Mouse (Mus musculus) layer of hippocampus, adult 18-20 months (tissue): ENCODE data around the gene Rpl11. TPM values are rescaled to one million over a fixed set of nuclear protein-coding genes. Genes with fewer than 3 reads are reported as not detected.

ENCODE experiments used
- DNase-seq, 2 experiments: peaks; one replicate each; pipeline ENCODE4 v3.0.0; 2022; ENCODE audit warnings: low spot score in 2 of 2
- total RNA-seq, 2 experiments: library from RNA; stranded (reverse); gene quantifications; 2 replicates each; pipeline ENCODE4 v1.2.3; 2021

Rpl11 gene
- total RNA-seq, 2 experiments from 2014 or later, result 306 to 330 TPM

DNA sequence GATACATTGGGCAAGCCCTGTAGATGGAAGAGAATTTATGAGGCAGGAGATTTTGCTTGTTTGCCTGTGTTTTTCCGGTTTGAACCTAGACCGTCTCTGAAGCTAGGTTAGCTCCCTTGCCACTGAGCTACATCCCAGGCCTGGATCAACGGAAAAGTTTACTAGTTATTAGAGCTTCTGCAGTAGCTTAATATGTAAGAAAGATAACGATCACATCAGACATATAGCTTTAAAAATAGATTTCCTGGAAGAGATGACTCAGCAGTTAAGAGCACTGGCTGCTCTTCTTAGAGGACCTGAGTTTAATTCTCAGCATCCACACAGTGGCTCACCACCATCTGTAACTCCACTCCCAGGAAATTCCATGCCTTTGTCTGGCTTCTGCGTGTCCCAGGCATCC is 24.5 kb downstream of the Rpl11 start:
- no peak for DNase-seq

DNA sequence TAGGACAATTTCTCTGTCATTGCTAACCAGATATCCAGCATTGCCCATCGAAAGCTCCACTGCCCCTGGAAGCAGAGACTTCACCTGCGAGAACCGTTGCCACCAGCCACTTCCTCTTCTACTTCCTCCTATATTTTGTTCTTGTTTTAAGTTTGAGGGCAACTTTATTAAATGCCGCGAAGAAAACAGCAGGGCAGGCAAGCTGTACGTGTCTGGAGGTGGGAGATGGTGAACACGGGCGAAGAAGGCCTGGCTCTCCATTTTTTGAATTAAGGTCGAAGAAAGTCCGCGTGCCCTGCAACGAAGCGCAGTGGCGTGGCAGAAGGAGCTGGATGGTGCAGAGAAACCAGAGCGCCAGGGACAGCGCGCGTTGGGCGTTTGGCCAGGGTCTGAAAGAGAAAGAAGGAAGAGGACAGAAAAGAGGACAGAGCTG is 25.1 kb downstream of the Rpl11 start:
- DNase-seq, result no peak

DNA sequence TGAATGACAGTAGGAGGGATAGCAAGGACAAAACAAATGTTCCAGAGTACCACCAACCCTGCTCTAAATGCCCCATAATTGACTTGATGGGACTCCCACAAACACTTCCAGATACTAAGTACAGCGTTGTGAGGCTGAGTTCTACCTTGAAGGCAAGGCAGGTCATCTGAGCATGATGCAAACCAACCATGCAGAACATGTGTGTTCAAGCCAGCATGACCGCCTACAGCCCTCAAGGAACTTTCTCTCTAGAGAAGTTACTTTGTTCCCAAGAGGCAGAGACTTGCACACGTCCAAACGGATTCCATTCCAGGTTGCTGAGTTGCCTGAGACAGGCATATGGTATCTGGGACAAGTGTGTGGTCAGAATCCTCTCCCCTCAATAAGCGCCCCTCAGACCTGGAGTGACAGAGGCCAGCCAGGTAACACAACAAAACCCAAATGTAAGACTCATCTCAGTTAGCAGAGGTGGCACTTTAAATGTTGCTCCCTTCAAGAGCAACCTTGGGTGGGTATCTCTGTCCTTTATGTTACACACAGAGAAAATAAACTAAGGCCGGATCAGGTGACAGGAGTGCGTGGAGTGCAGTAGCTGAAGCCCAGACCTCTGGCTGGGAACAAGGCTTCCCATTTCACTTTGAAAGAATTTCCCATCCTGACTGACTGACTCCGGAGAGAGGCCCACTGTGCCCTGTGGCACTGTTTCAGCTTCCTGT is 25.7 kb downstream of the Rpl11 start:
- no peak for DNase-seq

DNA sequence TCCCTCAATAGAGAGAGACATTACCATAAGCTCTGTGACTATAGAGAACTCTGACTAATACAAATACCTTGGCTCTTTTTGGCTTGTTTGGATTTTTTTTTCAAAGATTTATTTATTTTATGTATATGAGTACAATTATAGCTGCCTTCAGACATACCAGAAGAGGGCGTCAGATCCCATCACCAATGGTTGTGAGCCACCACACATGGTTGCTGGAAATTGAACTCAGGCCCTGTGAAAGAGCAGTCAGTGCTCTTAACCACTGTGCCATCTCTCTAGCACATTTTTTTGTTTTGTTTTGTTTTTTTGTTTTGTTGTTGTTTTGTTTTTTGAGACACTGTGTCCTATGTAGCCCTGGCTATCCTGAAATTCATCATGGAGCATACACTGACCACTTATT is 27.9 kb downstream of the Rpl11 start:
- no peak for DNase-seq

DNA sequence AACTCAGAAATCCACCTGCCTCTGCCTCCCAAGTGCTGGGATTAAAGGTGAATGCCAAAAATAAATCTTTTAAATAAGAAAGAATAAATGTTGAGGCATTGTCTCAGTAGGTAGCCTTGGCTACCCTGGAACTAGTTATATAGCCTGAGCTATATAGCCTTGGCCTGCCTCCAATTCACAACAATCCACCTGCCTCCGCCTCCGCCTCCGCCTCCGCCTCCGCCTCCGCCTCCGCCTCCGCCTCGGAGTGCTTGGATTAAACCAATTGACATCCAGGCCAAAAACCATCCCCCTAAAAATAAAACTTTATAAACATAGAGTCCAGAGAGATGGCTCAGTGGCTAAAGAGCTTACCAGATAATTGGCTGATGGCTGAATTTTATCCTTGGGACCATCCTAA is 30.3 kb downstream of the Rpl11 start:
- no peak for DNase-seq

DNA sequence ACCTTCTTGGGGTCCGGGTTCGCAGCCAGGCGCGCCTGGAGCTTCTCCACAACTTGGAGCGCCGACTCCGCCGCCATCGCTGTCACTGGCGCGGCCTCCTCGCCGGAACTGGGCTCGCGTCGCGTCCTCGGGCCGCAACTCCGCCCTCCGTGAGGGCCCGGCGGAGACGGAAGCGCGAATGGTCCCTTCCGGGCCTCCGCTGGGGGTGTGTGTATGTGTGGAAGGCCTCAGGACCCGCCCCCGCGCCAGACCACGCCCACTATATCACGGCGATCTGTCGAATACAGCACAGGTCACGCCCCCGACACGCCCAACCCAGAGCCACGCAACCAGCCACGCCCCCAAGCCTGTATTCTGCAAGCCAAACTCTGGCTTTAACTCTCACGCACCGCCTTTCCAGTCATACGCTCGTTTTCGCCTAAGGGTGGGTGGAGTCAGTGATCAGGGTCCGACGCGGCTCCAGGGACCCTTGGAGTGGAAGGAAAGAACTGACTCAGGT is 31.6 kb downstream of the Rpl11 start, which contains the start of gene Eloa:
Gene Eloa, minus strand, starts transcription at position 215 of the 499 bp plus-strand sequence.
- DNase-seq, result peak; percentile 98 to 100

DNA sequence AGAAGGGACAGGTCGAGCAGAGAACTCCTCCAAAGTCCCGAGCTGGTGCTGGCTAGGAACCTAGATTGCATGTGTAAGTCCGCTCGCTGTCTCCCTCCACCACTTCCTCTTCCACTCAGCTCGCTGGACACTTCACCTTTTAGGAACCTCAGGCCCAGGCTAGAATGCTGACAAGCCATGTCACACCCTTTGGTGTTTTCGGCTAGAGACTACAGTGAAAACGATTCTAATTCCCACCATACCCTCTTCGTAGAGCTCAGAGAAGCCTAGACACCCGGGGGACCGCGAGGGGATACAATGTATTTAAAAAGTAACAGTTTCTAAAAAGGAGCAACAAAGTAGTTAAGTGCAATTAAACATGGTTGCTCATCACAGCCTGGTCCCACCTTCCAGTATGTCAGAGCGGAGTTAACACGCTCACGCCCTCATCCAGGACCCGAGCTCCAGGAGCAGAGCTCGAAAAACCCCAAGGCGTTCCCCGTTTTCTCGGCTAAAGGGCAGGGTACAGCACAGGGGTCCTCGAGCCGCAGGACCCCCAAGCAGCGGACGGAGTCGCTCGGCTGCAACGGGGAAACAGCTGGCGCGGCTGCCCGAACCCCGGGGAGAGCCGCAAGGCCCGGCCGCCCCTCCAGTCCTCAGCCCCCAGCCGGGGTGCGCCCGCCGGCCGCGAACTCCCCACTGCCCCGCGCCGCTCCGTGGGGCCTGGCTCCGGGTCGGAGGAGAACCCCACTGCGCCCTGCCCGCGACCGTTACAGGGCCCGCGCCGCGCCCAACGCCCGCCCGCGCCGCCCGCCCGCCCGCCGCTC is 32.3 kb downstream of the Rpl11 start:
- DNase-seq, result peak in 1 of 2 experiments; percentile 13

DNA sequence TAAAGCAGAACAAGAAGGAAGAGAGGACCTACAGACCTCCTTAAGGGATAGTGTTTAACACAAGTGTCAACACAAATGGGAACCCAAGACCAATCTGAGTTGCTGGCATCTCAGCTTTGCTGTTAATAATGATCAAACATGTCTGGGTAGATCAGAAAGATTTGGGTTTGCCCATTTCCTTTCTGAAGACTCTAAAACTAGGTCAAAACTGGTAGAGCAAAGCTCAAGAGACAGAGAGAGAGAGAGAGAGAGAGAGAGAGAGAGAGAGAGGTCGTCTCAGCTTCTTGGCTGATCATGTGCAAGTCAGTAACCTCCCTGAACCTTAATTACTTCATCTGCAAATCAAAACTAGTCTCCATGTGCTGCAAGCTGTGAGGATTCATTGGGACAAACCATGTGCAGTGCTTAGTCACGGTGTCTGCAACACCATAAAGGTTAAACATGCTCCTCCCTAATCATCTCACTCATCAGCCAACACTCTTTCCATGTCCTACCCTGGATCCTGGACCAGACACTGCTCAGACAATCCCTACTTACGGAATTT is 37.1 kb downstream of the Rpl11 start:
- no peak for DNase-seq

DNA sequence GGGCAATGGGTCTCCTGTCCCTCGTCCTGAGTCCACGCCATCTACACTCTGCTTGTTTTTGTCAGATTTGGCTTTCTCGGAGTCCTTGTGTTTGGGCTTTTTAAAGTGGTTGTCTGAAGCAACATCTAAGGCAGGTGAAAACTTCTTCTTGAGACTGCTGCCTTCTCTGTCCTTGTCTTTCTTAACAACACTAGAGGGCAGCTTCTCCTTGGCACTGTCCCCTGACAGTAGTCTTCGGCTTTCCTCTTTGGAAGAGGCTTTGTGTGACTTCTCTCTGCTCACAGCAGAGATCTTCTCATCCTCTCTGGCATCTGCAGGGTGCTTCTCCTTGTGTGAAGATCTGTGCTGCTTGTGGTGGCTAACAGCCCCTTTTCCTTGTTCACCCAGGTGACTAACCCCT is 42.6 kb downstream of the Rpl11 start:
- no peak for DNase-seq

DNA sequence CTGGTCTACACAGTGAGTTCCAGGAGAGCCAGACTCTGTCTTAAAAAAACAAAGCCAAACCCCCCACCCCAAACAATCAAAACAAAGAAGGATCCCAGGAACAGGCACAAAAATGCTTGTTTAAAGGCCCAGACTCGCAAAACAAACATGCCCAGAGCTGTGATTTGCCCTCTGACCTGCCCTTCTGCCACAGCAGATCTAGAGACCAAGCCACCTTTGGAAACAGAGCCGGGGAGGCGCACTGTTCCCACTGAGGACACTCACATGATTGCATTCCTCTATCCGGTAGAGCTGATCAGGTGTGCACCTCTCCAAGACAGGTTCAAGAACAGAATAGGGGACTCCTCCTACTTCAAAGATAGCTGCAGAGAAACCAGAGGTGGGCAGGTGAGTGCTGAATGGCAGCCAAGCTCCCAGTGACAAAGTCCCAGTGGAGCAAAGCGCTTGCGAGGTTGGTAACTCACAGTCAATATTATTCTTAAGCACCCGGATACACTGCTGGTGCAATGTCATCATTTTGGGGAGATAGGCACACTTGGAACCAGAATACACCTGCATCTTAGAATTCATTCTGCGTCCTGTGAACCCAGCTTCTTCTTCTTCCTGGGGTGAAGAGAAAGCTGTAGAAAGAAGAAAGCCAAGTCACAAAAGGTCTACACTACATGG is 44.3 kb downstream of the Rpl11 start:
- no peak for DNase-seq

DNA sequence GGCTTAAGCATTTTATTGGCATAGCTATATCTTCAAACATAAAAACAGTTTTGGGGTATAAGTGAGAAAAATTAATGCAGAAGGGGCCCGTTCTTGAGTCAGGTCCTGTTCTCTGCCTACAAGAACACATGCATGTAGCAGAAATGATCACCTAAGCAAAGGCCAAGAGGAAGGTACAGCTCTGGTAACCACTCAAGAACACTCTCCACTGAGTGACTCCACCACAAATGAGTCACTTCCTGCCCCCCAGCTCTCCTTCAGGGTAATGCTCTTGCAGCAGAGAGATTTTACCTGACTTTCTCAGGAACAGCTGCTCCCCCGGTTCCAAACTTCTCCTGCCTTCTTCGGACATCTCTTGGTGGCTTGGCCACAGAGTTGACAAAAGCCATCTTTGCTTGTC is 46.4 kb downstream of the Rpl11 start:
- DNase-seq, result no peak

DNA sequence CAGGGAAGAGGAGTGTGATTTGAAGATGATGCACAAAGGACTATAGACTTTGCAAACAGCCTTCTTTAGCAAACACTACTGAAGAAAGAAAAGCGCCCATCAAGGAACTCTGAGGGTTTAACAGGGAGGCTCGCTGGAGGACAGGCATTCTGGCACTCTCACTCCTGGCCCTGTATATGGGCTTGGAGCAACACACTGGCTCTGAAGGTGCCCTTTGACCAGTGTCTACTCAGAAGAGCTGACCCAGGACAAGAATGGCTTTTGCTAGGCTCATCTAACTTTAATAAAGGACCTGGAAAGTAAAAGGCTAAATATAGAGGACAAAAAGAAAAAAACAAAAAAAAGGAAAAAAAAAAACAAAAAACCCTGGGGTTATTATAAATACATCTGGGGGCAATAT is 48.3 kb downstream of the Rpl11 start:
- no peak for DNase-seq

DNA sequence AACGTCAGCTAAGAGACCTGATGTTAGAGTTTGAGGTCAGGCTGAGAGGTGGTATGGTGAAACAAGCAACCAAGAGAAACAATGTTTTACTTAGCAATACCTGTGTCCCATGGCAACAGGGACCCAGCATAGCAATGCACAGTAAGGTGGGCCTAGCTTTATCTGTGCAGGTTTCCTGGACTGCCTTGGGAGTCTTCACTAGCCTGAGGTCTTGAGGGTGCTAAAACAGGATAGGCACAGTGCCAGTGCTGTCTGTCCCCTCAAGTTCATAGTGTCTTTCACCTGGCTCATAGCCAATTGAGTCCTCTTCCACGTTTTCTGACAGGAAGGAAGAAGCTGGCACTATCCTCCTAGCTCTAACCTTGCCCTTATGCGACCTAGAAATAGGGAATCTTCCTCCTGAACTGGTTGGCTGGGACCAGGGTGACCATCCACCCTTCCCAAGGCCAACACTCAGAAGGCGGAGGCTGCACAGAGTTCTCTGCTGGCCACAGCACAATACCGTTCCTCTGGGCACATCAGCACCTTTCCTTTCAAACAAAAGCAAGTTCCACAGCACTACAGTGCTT is 49.0 kb downstream of the Rpl11 start:
- DNase-seq, result no peak

DNA sequence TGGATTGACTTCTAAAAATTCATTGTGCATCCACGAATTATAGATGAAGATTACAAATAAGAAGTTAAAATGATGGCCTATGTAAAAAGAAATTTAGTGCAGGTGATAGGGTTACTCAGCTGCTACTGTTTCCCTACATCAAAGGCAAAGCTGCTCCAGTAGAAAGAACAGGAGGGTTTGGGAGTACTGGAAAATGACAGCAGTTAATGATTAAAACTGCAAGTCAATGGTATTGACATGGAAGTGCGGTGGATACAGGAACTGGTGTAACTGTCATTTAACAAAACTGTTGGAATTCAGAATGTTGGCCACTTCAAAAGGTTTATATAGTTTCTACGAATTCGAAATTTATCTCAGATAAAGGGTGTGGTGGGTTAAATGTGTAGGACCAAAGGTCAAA is 58.1 kb downstream of the Rpl11 start:
- no peak for DNase-seq

DNA sequence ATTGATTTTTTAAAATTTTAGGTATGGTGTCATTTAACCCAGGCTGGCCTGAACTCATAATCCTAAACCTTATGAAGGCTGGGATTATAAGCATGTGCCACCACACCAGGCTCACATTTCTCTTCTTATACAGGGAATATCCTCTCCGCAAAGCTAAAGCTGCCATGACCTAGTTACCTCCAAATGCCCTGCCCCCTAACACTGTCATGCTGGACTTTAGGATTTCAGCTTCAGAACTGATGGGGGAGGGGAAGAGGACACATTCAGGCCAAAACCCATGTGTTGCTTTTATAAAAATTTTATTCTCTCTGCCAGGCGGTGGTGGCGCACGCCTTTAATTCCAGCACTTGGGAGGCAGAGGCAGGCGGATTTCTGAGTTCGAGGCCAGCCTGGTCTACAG is 59.3 kb downstream of the Rpl11 start:
- no peak for DNase-seq

DNA sequence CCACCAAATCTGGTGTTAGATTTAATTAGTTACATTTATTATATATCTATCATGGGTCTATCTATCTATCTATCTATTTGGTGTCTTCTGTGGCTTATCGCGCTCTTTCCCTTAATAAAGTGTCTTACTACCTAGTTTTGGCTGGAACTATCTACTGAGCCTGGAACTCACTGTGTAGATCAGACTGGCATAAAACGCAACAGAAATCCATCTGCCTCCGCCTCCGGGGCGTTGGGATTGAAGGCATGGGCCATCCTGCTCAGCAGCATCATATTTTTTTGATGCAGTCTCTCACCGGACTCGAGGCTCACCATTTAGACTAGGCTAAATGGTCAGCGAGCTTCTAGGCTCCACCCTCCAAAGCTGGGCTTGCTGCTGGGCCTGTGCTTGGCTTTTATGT is 65.5 kb downstream of the Rpl11 start:
- peak in 1 of 2 experiments; percentile 59 for DNase-seq

DNA sequence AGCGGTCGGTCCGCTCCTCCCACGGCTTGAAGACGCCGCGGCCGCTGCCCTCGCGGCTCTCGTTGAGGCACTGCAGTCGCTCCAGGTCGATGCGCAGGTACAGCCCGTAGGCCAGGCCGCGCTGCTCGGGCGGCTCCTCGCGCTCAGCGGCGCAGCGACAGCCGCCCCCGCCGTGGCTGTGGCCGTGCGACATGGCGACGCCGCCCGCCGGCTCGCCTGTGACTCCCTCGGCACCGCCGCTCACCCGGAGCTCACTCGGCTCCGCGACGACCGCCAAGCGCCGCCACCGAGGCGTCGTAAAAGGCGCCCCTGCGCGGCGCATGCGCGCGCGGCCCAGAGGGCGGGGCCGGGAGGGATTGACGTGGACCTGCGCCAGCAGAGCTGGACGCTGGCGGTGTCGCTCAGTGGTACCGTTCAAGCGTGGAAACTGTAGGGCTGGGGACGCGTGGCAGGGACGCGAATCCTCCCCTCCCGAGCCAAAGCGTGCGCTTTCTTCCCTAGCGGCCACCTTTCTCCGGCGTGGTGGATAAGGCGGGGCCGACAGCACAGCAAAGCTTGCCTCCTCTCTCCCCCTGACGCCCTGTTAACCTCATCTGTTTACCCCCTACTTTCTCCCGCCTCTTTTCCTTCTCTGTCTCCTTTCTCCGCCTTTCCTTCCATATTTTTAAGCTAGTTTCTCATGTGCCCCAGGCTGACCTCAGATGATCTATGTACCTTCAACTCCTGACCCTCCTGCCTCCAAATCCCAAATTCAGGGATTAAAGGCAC is 66.1 kb downstream of the Rpl11 start, which contains the start of gene Pithd1:
Gene Pithd1, minus strand, starts transcription at position 322 of the 768 bp plus-strand sequence.
- DNase-seq, result peak; percentile 88 to 94

DNA sequence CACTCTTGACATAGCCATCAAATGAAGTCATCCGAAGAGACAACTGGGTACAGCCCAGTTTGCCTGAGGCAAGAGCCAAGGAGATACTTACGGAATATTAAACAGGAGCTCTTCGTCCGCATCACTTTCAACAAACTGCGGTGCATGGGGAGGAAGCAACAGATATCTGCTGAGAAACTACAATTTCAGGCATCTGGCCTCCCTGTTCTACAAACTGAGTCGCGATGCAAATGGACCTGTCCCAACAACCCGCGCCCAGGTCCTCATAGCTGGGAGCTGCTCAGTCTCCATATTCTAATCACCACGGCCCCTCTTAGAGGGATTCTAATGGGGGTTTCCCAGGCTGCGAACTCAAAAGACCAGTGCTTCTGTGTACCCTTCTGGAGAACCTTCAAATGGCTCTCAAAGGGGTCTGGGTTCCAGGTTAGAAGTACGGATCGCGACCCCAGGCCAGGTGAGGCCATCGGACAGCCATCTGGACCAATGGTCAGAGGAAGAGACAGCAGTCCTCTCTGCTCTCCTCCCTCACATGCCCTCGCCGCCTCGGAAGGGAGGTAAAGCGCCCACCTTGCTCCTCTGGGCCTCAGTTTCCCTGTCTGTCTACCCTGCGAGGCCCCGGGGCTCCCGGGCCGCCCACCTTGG is 66.8 kb downstream of the Rpl11 start:
- DNase-seq, result no peak

DNA sequence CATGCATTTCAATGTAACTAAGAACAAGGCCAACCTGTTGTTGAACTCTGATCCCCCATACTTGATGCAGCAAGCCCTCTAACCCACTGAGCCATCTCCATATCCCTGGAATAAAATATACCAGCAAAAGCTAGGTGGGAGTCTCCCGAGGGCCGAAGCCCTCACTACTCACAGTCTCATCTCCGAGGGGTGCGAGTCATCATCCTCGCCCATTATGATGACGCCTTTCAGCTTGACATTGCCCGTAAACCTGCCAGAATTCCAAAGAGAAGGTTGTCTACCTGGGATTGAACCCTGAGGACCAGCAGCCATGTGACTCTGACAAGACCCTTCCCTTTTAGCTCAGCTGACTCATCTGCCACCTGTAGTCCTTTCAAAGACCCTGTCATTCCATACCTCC is 67.5 kb downstream of the Rpl11 start:
- DNase-seq, result no peak

DNA sequence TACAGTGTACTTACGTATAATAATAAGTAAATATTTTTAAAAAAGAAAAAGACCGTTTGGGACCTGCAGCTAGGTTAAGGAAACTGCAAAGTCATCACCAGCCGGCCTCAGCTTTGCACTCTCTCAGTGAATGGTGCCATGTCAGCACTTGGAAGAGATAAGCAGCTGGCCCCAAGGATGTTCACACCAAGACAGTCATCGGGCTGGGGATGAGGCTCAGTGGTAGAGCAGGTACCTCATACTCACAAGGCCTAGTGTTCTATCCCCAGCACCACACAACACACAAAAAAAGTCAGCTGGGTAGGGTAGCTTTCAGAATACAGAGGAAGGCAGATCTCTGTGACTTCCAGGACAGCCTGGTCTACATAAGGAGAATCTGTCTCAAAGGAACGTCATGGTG is 68.0 kb downstream of the Rpl11 start:
- DNase-seq, result no peak
